In genomic region chr14:122902136-122902535, GRCm38 (mm10) we compare ENCODE assay signal across 9 mouse cellular contexts. TPM values are rescaled to one million over a fixed set of nuclear protein-coding genes. Genes with fewer than 3 reads are reported as not detected.
A peak's percentile ranks its signal among the peaks of the same experiment; 100 is the strongest.
DNase-seq lines count a peak whose midpoint lies in the region; ATAC-seq and TF ChIP-seq lines count a peak whose summit lies in the region.
"Had no signal": no experiment of that assay in that cellular context is flagged by ENCODE, and none has a peak within 500 bp of the region (broad histone marks: within the 10 kb centered on the region; RNA-seq: fewer than 3 reads in every experiment).

No protein-coding gene starts in this region.

- H3K36me3 ChIP-seq in kidney, adult 2 months (ENCODE audit: control insufficient read depth, insufficient read depth, low read length), result no peaks in the 10 kb centered on the region; the same call in none of the 2 replicates
- H3K36me3 ChIP-seq: limb, embryonic 15.5 days had no signal

- no peak for TF ChIP-seq CTCF in kidney, adult 2 months (conservative IDR thresholded peaks at IDR 0.05; ENCODE audit: insufficient read depth, insufficient read length, low read depth, low read length)

- DNase-seq in cerebellum, adult 11 months, result peak; percentile 67
- peak; percentile 33 to 48 for DNase-seq in spleen, adult 18-20 months
- DNase-seq in spleen, postnatal 14 days (ENCODE audit: low spot score in 2 of 2), result no peak
- DNase-seq in kidney, adult 2 months, result peak; percentile 96
- DNase-seq in neural tube, embryonic 10.5 days (ENCODE audit: extremely low spot score, low spot score), result no peak

- ATAC-seq in cerebellum, adult (ENCODE audit: insufficient number of reproducible peaks, low FRiP score, low TSS enrichment), result no peak
- peak; percentile 51; the same call in 1 of the 2 replicates for ATAC-seq in neutrophil, adult 5-6 weeks (ENCODE audit: extremely low read depth, insufficient number of reproducible peaks, low FRiP score, poor library complexity, severe bottlenecking)
- no peak for ATAC-seq in monocyte, adult 5-6 weeks (replicated peaks; ENCODE audit: insufficient number of reproducible peaks, low FRiP score, low TSS enrichment, poor library complexity, severe bottlenecking)

- H3K27ac ChIP-seq in kidney, adult 2 months (ENCODE audit: insufficient read depth, low read depth, low read length), result peak overlapping the region; percentile 89
- H3K27ac ChIP-seq: limb, embryonic 15.5 days had no signal

- H3K27me3 ChIP-seq in kidney, adult 2 months (replicated peaks; ENCODE audit: control insufficient read depth, insufficient read depth, low read length), result no peaks in the 10 kb centered on the region
- H3K27me3 ChIP-seq: limb, embryonic 15.5 days had no signal

- peaks cover 42% of the 10 kb centered on the region for H3K4me1 ChIP-seq in kidney, adult 2 months (ENCODE audit: control insufficient read depth, insufficient read depth, low read length)

- WGBS in kidney, adult 2 months, result 17% methylated on average over 2 of the region's 2 CpGs

- H3K4me3 ChIP-seq in kidney, adult 2 months (ENCODE audit: insufficient read depth, low read depth, low read length), result no peak overlapping the region
- H3K4me3 ChIP-seq: limb, embryonic 15.5 days had no signal

- no peak for TF ChIP-seq POLR2A in kidney, adult 2 months (IDR thresholded peaks at IDR 0.05; ENCODE audit: low read depth, low read length)

RNA-seq across cellular contexts. Expression of gene Ggact, which starts 11.4 kb away (rescaled TPM):
- 251 and 255 TPM in 2 replicates for polyA plus RNA-seq in kidney, adult 2 months (2012; rRNA removed)
- total RNA-seq in neutrophil, adult 5-6 weeks (2017), result 8.3 and 10.7 TPM in 2 replicates
- total RNA-seq in monocyte, adult 5-6 weeks (2017), result 0.75 to 6.5 TPM (median 5.6 TPM) in 3 replicates

Comparison
In these comparisons a context has a peak if more than half of its experiments do, and no peak if none do; other contexts are left out.
1. DNase-seq: peak in cerebellum, adult 11 months (single experiment), spleen, adult 18-20 months (2 of 2) and kidney, adult 2 months (single experiment); none in spleen, postnatal 14 days (0 of 2) and neural tube, embryonic 10.5 days (single experiment).